Mouse (Mus musculus) myocyte (in vitro differentiated cells): Measurements from ENCODE around the gene Smg1.

Experiments used
- CEBPB ChIP-seq: IDR thresholded peaks from 2 replicates; pipeline ENCODE4 v1.6.1; 2011; ENCODE audit warnings: mild to moderate bottlenecking, moderate library complexity; ENCODE audit not compliant: poor library complexity, insufficient read depth, severe bottlenecking
- MAX ChIP-seq: IDR thresholded peaks from one replicate; pipeline ENCODE4 v1.6.1; 2011; ENCODE audit warnings: low read depth, mild to moderate bottlenecking, control low read depth
- MYOG ChIP-seq, 3 experiments: IDR thresholded peaks; one replicate each; pipeline ENCODE4 v1.6.1; 2011; ENCODE audit warnings: control low read depth in 2 of 3, low read depth in 2 of 3, mild to moderate bottlenecking in 2 of 3; ENCODE audit not compliant: insufficient read length in 2 of 3, control insufficient read depth in 1 of 3, insufficient read depth in 1 of 3
- POLR2A ChIP-seq: IDR thresholded peaks from one replicate; pipeline ENCODE4 v1.6.1; 2011; ENCODE audit warnings: low read depth, mild to moderate bottlenecking, control low read depth, moderate library complexity; ENCODE audit not compliant: insufficient read length
- POLR2AphosphoS2 ChIP-seq: IDR thresholded peaks from one replicate; pipeline ENCODE4 v1.6.1; 2011; ENCODE audit warnings: low read depth, control low read depth; ENCODE audit not compliant: insufficient read length
- REST ChIP-seq: IDR thresholded peaks from one replicate; pipeline ENCODE4 v1.6.1; 2011; ENCODE audit warnings: mild to moderate bottlenecking, control low read depth, moderate library complexity; ENCODE audit not compliant: insufficient read depth, insufficient read length
- USF1 ChIP-seq: IDR thresholded peaks from one replicate; pipeline ENCODE4 v1.6.1; 2011; ENCODE audit warnings: low read depth, mild to moderate bottlenecking, control low read depth, moderate library complexity

DNA sequence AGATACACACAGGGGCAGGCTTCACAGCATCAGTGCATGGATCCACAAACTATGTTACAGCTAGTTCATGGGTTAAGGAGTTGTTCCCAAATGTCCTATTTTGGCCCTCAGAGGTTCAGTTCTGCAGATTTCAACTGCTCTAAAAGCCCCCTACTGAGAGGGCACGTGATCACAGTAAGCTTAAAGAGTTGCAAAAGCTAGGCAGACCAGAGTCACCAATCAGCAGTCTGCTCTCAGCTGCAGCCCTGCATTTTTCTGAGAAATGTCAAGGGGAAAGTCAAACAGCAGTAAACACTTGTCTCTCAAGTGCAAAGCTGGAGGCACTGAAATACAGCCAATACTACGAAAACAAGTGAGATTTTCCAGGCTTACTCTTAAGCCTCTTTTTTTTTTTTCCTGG, 124.3 kb downstream of the Smg1 start:
- TF ChIP-seq POLR2A (no peak), CEBPB (no peak), MAX (no peak), REST (no peak), MYOG (IDR thresholded peaks at IDR 0.05; ENCODE audit: control insufficient read depth in 1 of 3, insufficient read depth in 1 of 3, insufficient read length in 2 of 3, low read depth in 2 of 3) (no peak), USF1 (no peak), POLR2AphosphoS2 (no peak)
